Mouse (Mus musculus) cerebellum, adult 8-10 months (tissue): ENCODE measurements around the gene Rhox1.
"Not testable (repeated sequence)": the region's sequence is repeated elsewhere in the genome, so short reads cannot be mapped to it uniquely, and the experiment has no call there.

ENCODE experiments used
- DNase-seq: peaks from one replicate; pipeline ENCODE4 v3.0.0; 2022

Rhox1 gene

DNA sequence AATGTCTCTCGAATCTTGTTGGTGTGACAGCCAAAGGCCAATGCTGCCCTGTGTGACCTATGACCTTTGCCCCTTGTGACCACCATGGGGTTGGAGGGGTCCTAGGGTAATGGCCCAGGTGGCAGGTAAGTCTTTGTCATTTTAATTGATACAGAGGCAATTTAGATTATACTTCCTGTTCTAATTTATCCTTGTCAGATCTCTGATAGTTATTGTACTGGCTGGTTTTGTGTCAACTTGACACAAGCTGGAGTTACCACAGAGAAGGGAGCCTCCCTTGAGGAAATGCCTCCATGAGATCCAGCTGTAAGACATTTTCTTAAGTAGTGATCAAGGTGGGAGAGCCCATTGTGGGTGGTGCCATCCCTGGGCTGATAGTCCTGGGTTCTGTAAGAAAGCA is at the start of gene Rhox1:
Gene Rhox1 (minus strand): TSS at position 101 of the 400 bp plus-strand sequence.
- not testable (repeated sequence) for DNase-seq

DNA sequence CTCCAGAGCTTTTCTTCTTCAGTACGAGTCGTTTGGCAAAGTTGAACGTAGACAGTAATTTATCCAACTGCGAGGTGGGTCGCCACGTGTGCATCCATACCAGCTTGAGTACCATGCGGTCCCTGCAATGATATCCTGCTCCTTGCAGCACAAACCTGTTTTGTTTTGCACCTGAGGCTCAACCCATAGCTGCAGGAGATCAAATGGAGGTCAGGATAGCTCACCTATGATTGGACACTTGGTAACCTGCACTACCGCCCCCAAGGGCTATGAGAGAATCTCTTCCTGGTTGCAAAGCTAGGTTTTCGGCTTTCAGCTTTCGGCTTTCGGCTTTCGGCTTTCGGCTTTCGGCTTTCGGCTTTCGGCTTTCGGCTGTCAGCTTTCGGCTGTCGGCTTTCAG is 43.0 kb upstream of the Rhox1 start, which contains the start of gene Rhox4a:
Gene Rhox4a (plus strand): TSS at position 301 of the 400 bp plus-strand sequence.
- DNase-seq, result not testable (repeated sequence)

DNA sequence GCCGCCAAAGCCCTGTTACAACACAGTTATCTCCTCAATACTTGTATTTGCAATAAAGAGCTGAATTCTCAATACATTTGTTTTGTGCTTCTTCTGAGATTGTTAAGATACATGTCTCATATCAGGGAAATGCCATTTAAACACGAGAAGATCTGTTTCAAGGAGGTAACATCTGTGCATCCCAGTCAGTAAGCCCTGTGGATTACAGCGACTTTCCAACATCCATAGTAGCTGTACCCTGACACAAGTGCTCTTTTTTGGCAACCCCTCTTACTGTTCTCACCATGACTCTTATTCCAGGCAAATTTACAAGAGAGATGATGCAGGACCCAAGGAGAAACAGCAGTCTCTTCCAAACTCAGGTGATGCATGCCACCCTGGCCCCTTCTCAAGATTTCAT is 27.6 kb upstream of the Rhox1 start, which contains the start of gene Rhox3a:
Gene Rhox3a (plus strand): TSS at position 301 of the 400 bp plus-strand sequence.
- not testable (repeated sequence) for DNase-seq

DNA sequence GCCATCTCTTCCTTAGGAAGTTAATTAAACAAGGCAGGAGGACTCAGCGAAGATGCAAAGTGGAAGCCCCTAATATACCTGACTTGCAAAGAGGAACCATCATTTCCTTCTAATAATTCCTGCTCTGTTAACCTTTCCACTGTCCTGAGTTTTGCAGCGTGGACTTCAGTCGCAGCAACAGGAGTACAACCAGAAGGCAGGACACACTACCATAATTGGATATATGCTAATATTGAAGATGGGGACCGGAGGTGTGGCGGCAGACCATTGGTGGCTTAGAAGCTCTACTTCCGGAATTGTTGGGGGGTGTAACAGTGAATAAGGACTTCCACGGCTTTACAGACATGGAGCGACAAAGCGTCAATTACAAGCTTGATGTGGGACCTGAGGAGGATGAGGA is 22.6 kb upstream of the Rhox1 start, which contains the start of gene Rhox2a:
Gene Rhox2a (plus strand): TSS at position 301 of the 400 bp plus-strand sequence.
- DNase-seq, result not testable (repeated sequence)

DNA sequence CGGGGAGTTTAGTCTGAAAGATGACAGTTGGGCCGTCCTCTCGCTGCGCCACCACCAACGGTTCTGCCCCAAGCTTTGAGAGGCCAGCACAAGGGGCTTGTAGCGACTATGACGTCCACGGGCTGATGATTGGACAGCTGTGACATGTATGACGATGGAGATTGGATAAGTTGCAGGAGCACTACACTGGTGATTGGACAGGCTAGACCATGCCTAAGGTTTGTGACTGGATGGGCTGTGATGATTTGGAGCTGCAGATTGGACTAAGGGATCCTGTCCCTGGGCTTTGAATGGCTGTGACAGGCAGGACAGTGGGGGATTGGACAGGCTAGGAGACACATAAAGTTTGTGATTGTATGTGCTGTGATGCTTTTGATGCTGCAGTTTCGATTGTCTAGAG is 11.1 kb downstream of the Rhox1 start, which contains the start of gene Gm9:
Gene Gm9 (minus strand): TSS at position 101 of the 400 bp plus-strand sequence.
- DNase-seq, result no peak

DNA sequence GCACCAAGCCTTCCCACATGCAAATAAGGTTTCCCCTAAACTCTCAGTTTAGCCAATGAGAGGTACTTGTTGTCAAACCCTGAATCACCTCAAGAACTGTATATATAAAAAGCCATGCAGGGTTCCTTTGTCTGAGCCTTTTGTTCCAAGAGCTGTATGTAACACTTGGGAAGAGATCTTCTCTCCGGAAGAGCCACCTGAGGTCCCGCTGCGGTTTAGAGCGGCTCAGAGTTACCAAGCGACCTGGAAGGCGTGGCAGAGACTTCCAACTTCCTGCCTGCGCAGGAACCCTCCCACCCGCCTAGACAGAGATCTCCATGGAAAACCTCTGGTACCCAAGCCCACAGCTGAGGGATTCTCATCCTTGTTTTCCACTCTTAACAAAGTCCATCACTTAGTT is 23.4 kb downstream of the Rhox1 start:
- no peak for DNase-seq

DNA sequence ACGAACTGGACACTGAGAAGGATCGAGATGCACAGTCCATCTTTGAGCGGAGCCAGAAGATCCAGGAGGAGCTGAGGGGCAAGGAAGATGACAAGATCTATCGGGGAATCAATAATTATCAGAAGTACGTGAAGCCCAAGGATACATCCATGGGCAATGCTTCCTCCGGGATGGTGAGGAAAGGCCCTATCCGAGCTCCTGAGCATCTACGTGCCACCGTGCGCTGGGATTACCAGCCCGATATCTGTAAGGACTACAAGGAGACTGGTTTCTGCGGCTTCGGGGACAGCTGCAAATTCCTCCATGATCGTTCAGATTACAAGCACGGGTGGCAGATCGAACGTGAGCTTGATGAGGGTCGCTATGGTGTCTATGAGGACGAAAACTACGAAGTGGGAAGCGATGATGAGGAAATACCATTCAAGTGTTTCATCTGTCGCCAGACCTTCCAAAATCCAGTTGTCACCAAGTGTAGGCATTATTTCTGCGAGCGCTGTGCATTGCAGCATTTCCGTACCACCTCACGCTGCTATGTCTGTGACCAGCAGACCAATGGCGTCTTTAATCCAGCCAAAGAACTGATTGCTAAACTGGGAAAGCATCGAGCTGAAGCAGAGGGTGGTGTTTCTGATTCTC is 30.2 kb downstream of the Rhox1 start:
- DNase-seq, result no peak

DNA sequence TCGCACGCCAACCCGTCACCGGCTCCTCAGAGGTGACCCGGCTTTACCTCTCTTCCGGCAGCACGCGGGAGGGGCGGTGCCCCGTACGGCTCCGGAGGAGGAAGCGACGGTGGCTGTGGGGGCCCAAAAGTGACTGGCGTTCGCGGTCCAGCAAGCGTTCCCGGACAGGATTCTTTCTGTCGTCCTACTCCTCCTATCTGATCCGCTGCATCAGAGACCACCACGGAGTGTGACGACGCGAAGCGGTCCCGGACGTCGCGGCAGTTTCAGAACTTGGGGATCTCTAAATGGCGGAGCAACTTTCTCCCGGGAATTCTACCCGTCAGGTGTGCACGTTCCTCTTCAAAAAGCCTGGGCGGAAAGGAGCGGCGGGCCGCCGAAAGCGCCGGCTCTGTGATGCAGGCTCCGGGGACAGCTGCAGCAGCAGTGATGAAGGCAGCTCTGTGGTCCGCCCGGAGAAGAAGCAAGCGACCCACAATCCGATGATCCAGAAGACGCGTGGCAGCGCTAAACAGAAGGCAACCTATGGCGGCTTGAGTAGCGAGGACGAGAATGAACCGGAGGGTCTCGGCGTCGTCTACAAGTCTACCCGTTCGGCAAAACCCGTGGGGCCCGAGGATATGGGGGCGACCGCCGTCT is 30.8 kb downstream of the Rhox1 start, which contains the start of the genes Ndufa1 and Rnf113a1:
Gene Ndufa1 (minus strand): TSS at position 59 of the 639 bp plus-strand sequence.
Gene Rnf113a1 (plus strand): TSS at position 141 of the 639 bp plus-strand sequence.
- peak; percentile 79 for DNase-seq

DNA sequence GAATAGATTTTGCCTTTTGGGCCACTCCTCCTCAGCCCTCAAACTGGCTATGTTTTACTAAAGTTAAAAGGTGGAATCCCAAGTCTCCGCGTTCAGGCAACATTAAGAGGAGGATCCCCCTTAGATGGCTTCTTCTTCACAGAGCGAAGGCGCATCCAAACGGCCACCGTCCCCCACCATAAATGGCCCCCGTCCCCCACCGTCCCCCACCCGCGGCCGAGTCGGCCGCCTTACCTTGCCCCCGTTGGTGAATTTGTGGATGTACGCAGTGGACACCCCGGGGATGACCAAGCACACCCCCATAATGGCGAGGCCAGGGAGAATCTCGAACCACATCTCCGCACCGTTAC is 31.3 kb downstream of the Rhox1 start:
- no peak for DNase-seq

DNA sequence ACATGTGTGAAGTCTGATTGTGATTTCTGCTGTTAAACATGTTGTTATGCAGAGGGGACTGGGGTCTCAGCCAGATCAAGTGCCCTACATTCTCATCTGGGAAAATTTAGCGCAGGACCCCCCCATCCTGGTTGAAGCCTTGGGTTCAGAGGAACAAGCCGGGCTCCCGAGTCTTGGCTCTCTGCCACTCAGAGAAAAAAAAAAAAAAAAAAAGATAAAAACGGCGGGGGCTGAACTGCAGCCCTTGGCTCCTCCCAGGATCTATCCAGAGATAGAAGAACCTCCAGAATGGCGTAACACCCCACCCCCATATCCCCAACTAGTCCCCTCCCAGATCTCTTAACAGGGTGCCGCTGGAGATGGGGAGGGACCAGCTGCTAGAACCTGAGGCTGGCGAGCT is 37.7 kb downstream of the Rhox1 start:
- DNase-seq, result peak; percentile 8

DNA sequence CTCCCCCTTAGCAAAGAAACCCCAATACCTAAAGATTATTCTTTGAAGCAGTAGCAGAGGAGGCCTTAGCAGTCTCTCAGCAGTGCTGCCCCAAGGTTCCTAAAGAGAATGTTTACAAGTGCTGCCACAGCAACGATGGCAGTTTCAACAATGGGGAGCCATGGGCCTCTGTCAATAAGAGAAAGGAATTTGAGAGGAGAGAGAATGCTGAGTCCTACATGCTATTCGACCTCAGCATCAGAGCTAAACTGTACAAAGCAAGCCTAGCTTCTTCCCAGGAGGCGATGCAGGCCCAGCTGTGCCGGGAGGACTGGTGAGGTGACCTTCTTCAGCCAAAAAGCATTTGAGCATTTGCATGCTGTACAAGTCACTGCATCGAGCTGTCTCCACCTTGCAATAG is 53.3 kb downstream of the Rhox1 start, which contains the start of gene Akap14:
Gene Akap14 (minus strand): TSS at position 101 of the 400 bp plus-strand sequence.
- no peak for DNase-seq

DNA sequence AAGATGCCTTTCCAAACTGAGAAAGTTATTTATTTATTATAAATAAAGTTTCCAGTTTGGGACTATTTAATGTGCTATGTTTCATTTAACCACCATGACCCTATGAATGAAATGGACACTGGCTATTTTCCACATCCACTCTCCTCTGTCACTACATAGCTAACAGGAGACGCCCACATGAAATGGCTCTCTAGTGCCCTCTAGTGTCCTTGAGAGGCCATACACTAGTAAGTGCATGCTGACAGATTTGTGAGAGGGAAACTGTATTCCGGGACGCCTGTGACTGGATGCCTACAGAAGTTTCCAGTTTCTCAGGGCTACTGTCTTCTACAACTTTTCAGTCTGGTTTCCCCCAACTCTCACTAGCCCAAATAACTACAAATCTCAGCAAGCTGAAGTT is 55.0 kb downstream of the Rhox1 start:
- peak; percentile 8 for DNase-seq
